In genomic region chr2:173293042-173293441, GRCm38 (mm10) we compare ENCODE assay signal across 19 mouse cellular contexts. TPM values are rescaled to one million over a fixed set of nuclear protein-coding genes. Genes with fewer than 3 reads are reported as not detected.
DNase-seq lines count a peak whose midpoint lies in the region; ATAC-seq lines count a peak whose summit lies in the region.
"Had no signal": no experiment of that assay in that cellular context is flagged by ENCODE, and none has a peak within 500 bp of the region (broad histone marks: within the 10 kb centered on the region; RNA-seq: fewer than 3 reads in every experiment).

No protein-coding gene starts in this region.

- intact Hi-C loops in left cerebral cortex, postnatal 4 days (cut with DNase I): no loop called here

- no peak overlapping the region for H3K27ac ChIP-seq in midbrain, embryonic 15.5 days
- no peak overlapping the region for H3K27ac ChIP-seq in midbrain, embryonic 11.5 days (ENCODE audit: low read depth, low read length)
- H3K27ac ChIP-seq: forebrain, embryonic 13.5 days; kidney, embryonic 15.5 days; limb, embryonic 15.5 days had no signal

- no peak overlapping the region for H3K4me3 ChIP-seq in midbrain, embryonic 15.5 days
- no peak overlapping the region for H3K4me3 ChIP-seq in midbrain, embryonic 11.5 days (ENCODE audit: low read depth, low read length)
- H3K4me3 ChIP-seq: forebrain, embryonic 13.5 days; kidney, embryonic 15.5 days; limb, embryonic 15.5 days; myocyte had no signal

- no peaks in the 10 kb centered on the region for H3K36me3 ChIP-seq in midbrain, embryonic 15.5 days (replicated peaks)
- no peaks in the 10 kb centered on the region for H3K36me3 ChIP-seq in midbrain, embryonic 11.5 days (ENCODE audit: control insufficient read depth, insufficient read depth, low read length)
- H3K36me3 ChIP-seq: kidney, embryonic 15.5 days; limb, embryonic 15.5 days had no signal

- 0 out of 2 replicates have a peak, but pooled peaks cover 2% of the 10 kb centered on the region for H3K4me1 ChIP-seq in midbrain, embryonic 15.5 days
- no peaks in the 10 kb centered on the region for H3K4me1 ChIP-seq in midbrain, embryonic 11.5 days (ENCODE audit: control insufficient read depth, insufficient read depth, low read length)
- H3K4me1 ChIP-seq: forebrain, embryonic 13.5 days; kidney, embryonic 15.5 days; limb, embryonic 15.5 days had no signal

- no peaks in the 10 kb centered on the region for H3K9me3 ChIP-seq in midbrain, embryonic 15.5 days
- H3K9me3 ChIP-seq in midbrain, embryonic 11.5 days (ENCODE audit: control insufficient read depth, low read length): no peaks in the 10 kb centered on the region
- H3K9me3 ChIP-seq: forebrain, embryonic 13.5 days; kidney, embryonic 15.5 days; limb, embryonic 15.5 days had no signal

- no peak for DNase-seq in frontal cortex, adult 2 months (ENCODE audit: extremely low spot score in 1 of 2, low spot score in 1 of 2)
- peak; percentile 20 to 34 for DNase-seq in layer of hippocampus, postnatal 36 days
- no peak for DNase-seq in layer of hippocampus, postnatal 25 days (ENCODE audit: extremely low spot score in 1 of 2, low spot score in 1 of 2)
- no peak for DNase-seq in midbrain, embryonic 11.5 days (ENCODE audit: low spot score, missing footprints)
- peak; percentile 18 for DNase-seq in left cerebral cortex, postnatal 4 days
- DNase-seq: adrenal gland, adult 2 months; cerebellum, adult 8-10 months; heart, postnatal 10 days; lung, adult 2 months; retina, postnatal 1 day; spleen, adult 18-20 months; thymus, postnatal 36 days had no signal

- ATAC-seq in frontal cortex, adult (ENCODE audit: low TSS enrichment): peak; percentile 91
- 0 out of 2 replicates have a peak, but pooled peaks have one; percentile 37 for ATAC-seq in midbrain, embryonic 15.5 days (replicated peaks)
- ATAC-seq in midbrain, embryonic 11.5 days (ENCODE audit: low FRiP score): no peak
- ATAC-seq: forebrain, embryonic 13.5 days had no signal

- H3K9ac ChIP-seq in midbrain, embryonic 15.5 days: no peak overlapping the region
- no peak overlapping the region for H3K9ac ChIP-seq in midbrain, embryonic 11.5 days (ENCODE audit: low read length)
- H3K9ac ChIP-seq: forebrain, embryonic 13.5 days; kidney, embryonic 15.5 days; limb, embryonic 15.5 days had no signal

- no peak overlapping the region for H3K4me2 ChIP-seq in midbrain, embryonic 15.5 days
- no peak overlapping the region for H3K4me2 ChIP-seq in midbrain, embryonic 11.5 days
- H3K4me2 ChIP-seq: forebrain, embryonic 13.5 days; kidney, embryonic 15.5 days; limb, embryonic 15.5 days had no signal

- H3K27me3 ChIP-seq in midbrain, embryonic 15.5 days (replicated peaks): no peaks in the 10 kb centered on the region
- H3K27me3 ChIP-seq in midbrain, embryonic 11.5 days (ENCODE audit: control insufficient read depth, insufficient read depth, low read length): no peaks in the 10 kb centered on the region
- H3K27me3 ChIP-seq: forebrain, embryonic 13.5 days; limb, embryonic 15.5 days had no signal

- 50% methylated on average over 6 of the region's 6 CpGs for WGBS in midbrain, embryonic 15.5 days
- WGBS in midbrain, embryonic 11.5 days: 69% methylated on average over 6 of the region's 6 CpGs

RNA-seq across cellular contexts. Expression of gene Pmepa1, which starts 16.7 kb away (rescaled TPM):
- 40.4 and 57.2 TPM in 2 replicates for polyA plus RNA-seq in frontal cortex, adult 2 months (2012; rRNA removed)
- total RNA-seq in layer of hippocampus, postnatal 36 days (2021): 10 to 100 TPM; 20.3 to 23.2 TPM
- total RNA-seq in layer of hippocampus, postnatal 25 days (2021): 10 to 100 TPM; 26.2 TPM
- polyA plus RNA-seq in midbrain, embryonic 15.5 days (2015; fragmentation: Nextera tagmentation; extraction: Ambion mirVana): 4.1 and 4.6 TPM in 2 replicates
- 3.2 and 3.4 TPM in 2 replicates for polyA plus RNA-seq in midbrain, embryonic 11.5 days (2014; fragmentation: Nextera tagmentation; extraction: Ambion mirVana)
- 10 to 100 TPM; 32.7 to 45.3 TPM for total RNA-seq in left cerebral cortex, postnatal 4 days (2021)
- total RNA-seq: neutrophil, adult 5-6 weeks had no signal

Comparison
In these comparisons a context has a peak if more than half of its experiments do, and no peak if none do; other contexts are left out.
1. DNase-seq: peak in layer of hippocampus, postnatal 36 days (2 of 2) and left cerebral cortex, postnatal 4 days (single experiment); none in frontal cortex, adult 2 months (0 of 2), layer of hippocampus, postnatal 25 days (0 of 2) and midbrain, embryonic 11.5 days (single experiment).